Mouse (Mus musculus) kidney, postnatal 0 days (tissue): ENCODE results near the gene Cdhr3. TPM values are rescaled to one million over a fixed set of nuclear protein-coding genes. Genes with fewer than 3 reads are reported as not detected.
A peak's percentile ranks its signal among the peaks of the same experiment; 100 is the strongest.

Source experiments
- ATAC-seq: fragments of 200-750 bp; cut with Nextera tagmentation; replicated peaks from 2 replicates; pipeline ENCODE4 v1.8.0; 2017; ENCODE audit warnings: low read depth, moderate number of reproducible peaks, moderate TSS enrichment, moderate library complexity; ENCODE audit not compliant: low FRiP score
- DNase-seq: peaks from one replicate; pipeline ENCODE4 v3.0.0-alpha.2; 2016; ENCODE audit warnings: low spot score
- H3K27ac ChIP-seq: fragments of 300-500 bp; sonication (generic); 2 replicates; pipeline ENCODE4 v1.5.1; 2014; ENCODE audit warnings: mild to moderate bottlenecking
- H3K27me3 ChIP-seq: fragments of 300-500 bp; sonication (generic); 2 replicates; pipeline ENCODE4 v1.6.1; 2014; ENCODE audit warnings: low read length, mixed read lengths; ENCODE audit not compliant: insufficient read depth
- H3K36me3 ChIP-seq: fragments of 300-500 bp; sonication (generic); 2 replicates; pipeline ENCODE4 v1.6.1; 2014; ENCODE audit warnings: low read length, mixed read lengths; ENCODE audit not compliant: insufficient read depth
- H3K4me1 ChIP-seq: fragments of 300-500 bp; sonication (generic); replicated peaks from 2 replicates; pipeline ENCODE4 v1.6.1; 2014; ENCODE audit warnings: antibody characterized with exemption, low read length, mixed read lengths; ENCODE audit not compliant: insufficient read depth
- H3K4me2 ChIP-seq: fragments of 300-500 bp; sonication (generic); 2 replicates; pipeline ENCODE4 v1.6.1; 2014; ENCODE audit warnings: mild to moderate bottlenecking, low read length, moderate library complexity, mixed read lengths
- H3K4me3 ChIP-seq: fragments of 300-500 bp; sonication (generic); replicated peaks from 2 replicates; pipeline ENCODE4 v1.5.1; 2014; ENCODE audit warnings: low read depth, low read length
- H3K9ac ChIP-seq: fragments of 300-500 bp; sonication (generic); 2 replicates; pipeline ENCODE4 v1.6.1; 2014; ENCODE audit warnings: low read depth, low read length
- H3K9me3 ChIP-seq: fragments of 300-500 bp; sonication (generic); replicated peaks from 2 replicates; pipeline ENCODE4 v1.6.1; 2016; ENCODE audit warnings: low read length, inconsistent platforms, mixed read lengths
- CTCF ChIP-seq: IDR thresholded peaks from 2 replicates; pipeline ENCODE4 v1.5.1; 2016; ENCODE audit warnings: antibody characterized with exemption, low read depth, mild to moderate bottlenecking, moderate library complexity
- WGBS: fragments of 180-500 bp; shearing (Covaris S2); extraction: QIAGEN DNeasy Blood & Tissue Kit; methylation state at CpG from one replicate; pipeline ENCODE4 v1.1.7; 2014; 5-methylcytosine and 5-hydroxymethylcytosine counted together
- polyA plus RNA-seq: library from polyadenylated mRNA; unstranded; fragments of >200 nt; fragmentation: Nextera tagmentation; extraction: Ambion mirVana; gene quantifications from 2 replicates; pipeline ENCODE4 v1.2.1, GENCODE M21; 2015

Gene Cdhr3
- polyA plus RNA-seq, 1 experiment from 2014 or later = not detected

DNA sequence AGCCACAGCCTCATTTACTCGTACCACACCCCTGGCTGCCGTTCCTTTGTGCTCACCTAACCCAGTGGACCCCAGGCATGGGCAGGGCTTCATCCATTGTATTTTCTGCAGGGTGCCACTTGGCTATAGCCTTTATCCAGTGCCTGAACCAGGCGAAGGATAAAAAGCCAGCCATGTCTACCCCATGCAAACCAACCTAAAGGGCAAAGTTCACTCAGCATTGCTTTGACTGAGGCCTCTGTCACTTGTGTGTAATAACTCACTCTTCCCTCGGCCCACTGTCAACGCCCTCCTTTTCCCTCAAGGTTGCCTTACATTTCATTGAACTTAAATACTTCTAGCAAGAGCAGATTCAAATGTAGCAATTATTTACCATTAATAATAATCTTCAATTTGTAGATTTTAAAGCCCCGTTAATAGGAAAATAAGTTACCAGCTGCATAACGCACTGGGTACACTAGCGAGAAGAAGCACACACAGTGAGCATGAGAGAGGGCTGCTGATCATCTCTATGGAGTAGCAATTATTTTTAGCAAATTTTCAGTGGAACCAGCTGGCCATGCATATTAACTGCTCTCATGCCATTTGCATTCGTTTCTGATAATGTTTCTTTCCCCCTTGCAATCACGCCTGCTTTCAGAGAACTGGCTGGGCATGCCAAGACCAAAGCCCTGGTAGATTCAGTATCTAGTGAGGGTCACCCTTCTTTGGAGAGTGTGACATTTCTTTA, 13.9 kb upstream of the Cdhr3 start:
- Histone ChIP-seq H3K27me3 (no peaks in the 10 kb centered on the region), H3K27ac (no peak overlapping the region), H3K4me2 (no peak overlapping the region), H3K4me1 (no peaks in the 10 kb centered on the region), H3K9ac (no peak overlapping the region), H3K4me3 (no peak overlapping the region), H3K36me3 (no peaks in the 10 kb centered on the region), H3K9me3 (no peaks in the 10 kb centered on the region)
- WGBS = 82% methylated on average over 10 of the region's 10 CpGs
- ATAC-seq (no peak), DNase-seq (no peak)
- TF ChIP-seq CTCF = no peak

DNA sequence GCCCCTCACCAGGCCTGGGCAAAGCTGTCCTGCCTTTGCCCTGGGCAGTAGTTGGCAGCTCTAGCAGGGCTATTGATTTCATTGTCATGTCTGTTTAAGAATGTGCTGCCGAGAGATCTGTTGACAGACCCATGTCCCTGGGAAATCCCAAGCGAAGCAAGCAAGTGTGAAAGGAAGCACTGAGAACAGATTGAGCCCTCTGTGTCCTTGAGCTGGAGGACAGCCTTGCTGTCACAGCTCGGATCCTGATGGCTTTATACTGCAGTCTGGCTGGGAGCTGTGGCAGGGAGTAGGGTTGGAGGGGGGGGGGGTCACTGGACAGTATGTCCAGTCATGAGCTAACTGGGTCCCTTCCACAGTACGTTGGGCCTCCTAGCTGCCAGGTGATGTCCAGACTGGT, 13.0 kb upstream of the Cdhr3 start:
- Histone ChIP-seq H3K27me3 (no peaks in the 10 kb centered on the region), H3K9me3 (no peaks in the 10 kb centered on the region), H3K4me3 (no peak overlapping the region), H3K4me2 (no peak overlapping the region), H3K4me1 (no peaks in the 10 kb centered on the region), H3K9ac (no peak overlapping the region), H3K27ac (no peak overlapping the region), H3K36me3 (no peaks in the 10 kb centered on the region)
- no peak for DNase-seq
- ATAC-seq = no peak
- no peak for TF ChIP-seq CTCF
- 67% methylated on average over 4 of the region's 4 CpGs for WGBS

DNA sequence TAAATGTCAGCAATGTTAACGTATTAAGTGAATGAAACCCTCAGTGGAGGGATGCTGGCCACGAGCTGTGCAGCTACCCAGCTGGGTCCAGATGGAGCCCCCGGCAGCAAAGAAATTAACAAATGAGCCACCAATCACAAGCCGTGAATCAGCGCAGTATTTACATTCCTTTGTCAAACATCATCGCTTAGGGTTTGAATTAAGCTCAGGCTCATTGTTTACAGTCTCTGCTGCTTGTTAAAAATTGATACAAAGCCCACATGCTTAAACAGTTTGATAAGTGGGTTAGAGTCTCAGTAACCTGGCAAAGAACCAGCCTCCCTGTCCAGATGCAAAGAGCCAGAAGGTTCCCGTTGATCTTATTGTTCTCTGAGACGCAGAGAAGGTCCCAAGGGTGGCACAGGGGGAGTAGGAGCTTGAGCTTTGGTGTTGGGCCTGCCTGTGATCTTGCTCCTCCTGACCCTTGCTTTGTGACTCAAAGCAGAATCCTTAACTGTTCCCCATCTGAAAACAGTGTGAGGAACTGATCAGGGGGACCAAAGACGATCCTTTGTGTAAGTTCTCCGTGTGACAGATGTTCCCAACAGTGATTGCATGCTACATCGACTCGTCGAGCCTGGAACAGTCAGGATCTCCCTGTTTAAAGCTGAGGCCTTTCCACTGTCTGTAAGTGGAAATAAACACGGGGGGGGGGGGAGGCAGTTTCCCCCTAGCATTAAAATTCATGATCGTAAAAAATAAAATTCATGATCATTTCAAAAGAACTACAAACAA, 9.9 kb upstream of the Cdhr3 start:
- Histone ChIP-seq H3K9me3 (no peaks in the 10 kb centered on the region), H3K27ac (no peak overlapping the region), H3K27me3 (no peaks in the 10 kb centered on the region), H3K4me3 (no peak overlapping the region), H3K9ac (no peak overlapping the region), H3K4me1 (no peaks in the 10 kb centered on the region), H3K36me3 (no peaks in the 10 kb centered on the region), H3K4me2 (no peak overlapping the region)
- TF ChIP-seq CTCF = no peak
- ATAC-seq (no peak), DNase-seq (peak; percentile 76)
- 45% methylated on average over 15 of the region's 15 CpGs for WGBS

DNA sequence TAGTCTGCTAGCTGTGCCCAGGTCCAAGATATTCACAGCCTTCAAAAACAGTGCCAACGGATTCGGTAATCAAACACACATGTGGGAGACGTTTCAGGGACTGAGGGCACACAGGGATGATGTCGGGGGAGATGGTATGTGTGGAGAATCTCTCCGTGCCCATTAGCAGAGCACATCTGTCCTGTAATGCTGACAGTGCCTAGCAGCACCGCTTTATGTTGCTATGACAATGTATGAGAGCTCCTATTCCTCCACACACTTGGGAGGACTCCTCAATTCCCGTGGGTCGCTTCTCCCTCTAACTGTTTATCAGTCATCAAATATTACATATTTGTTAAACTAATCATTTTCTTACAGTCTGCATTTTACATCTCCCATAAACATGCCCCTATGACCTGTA, 9.0 kb upstream of the Cdhr3 start:
- DNase-seq (no peak), ATAC-seq (no peak)
- no peaks in the 10 kb centered on the region for H3K36me3 ChIP-seq
- no peak overlapping the region for H3K4me2 ChIP-seq
- H3K27ac ChIP-seq = no peak overlapping the region
- no peak overlapping the region for H3K4me3 ChIP-seq
- H3K27me3 ChIP-seq = no peaks in the 10 kb centered on the region
- no peaks in the 10 kb centered on the region for H3K9me3 ChIP-seq
- no peaks in the 10 kb centered on the region for H3K4me1 ChIP-seq
- TF ChIP-seq CTCF = no peak
- no peak overlapping the region for H3K9ac ChIP-seq
- WGBS = 78% methylated on average over 8 of the region's 8 CpGs

DNA sequence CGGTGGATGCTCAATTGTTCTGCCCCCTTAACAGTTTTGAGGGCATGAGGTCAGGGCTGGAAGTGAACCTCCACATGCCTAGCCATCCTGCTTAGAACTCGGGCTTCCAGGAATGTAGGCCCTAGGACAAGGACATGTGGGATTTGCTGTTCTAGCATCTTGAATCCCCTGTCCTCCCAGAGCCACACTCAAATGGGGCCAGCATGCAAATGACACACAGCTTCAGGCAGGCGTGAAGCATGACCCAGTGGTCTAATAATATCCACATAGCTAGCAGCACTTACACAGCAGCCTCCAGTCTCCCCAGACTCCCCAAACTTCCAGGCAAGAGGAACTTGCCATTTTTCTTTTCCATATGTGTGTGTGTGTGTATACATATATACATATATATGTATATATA, 3.3 kb upstream of the Cdhr3 start:
- Histone ChIP-seq H3K4me2 (no peak overlapping the region), H3K27ac (no peak overlapping the region), H3K4me3 (no peak overlapping the region), H3K27me3 (no peaks in the 10 kb centered on the region), H3K9me3 (no peaks in the 10 kb centered on the region), H3K9ac (no peak overlapping the region), H3K36me3 (no peaks in the 10 kb centered on the region), H3K4me1 (no peaks in the 10 kb centered on the region)
- 44% methylated on average over 3 of the region's 3 CpGs for WGBS
- DNase-seq (no peak), ATAC-seq (no peak)
- TF ChIP-seq CTCF = no peak

DNA sequence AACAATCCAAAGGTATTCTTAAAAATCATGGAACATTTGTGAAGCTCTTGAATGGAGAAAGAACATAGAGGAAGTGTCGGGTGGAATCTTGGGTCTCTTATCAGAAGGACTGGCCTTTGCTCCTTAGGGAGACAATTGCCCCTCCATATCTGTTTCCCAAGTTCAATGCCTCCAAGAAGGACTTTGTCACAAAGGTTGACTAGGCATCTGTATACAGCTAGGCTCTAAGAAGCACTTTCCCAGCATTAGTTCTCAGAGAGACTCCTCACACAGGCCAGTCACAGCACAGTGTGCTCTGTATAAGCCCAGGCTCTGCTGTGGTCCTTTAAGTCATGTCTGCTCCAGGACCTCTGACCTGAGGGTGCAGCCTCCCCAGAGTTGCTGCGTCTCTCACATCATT, 479 bp downstream of the Cdhr3 start:
- Histone ChIP-seq H3K4me2 (no peak overlapping the region), H3K9ac (no peak overlapping the region), H3K27me3 (no peaks in the 10 kb centered on the region), H3K36me3 (no peaks in the 10 kb centered on the region), H3K27ac (no peak overlapping the region), H3K4me1 (no peaks in the 10 kb centered on the region), H3K4me3 (no peak overlapping the region), H3K9me3 (no peaks in the 10 kb centered on the region)
- no peak for DNase-seq
- WGBS = 71% methylated on average over 2 of the region's 2 CpGs
- no peak for TF ChIP-seq CTCF
- no peak for ATAC-seq
